Mouse (Mus musculus) hindbrain, postnatal 0 days (tissue): ENCODE measurements around the gene Prr19. TPM values are rescaled to one million over a fixed set of nuclear protein-coding genes. Genes with fewer than 3 reads are reported as not detected.

Experiments
- ATAC-seq: fragments of 200-750 bp; cut with Nextera tagmentation; 2 replicates; pipeline ENCODE4 v1.8.0; 2017; ENCODE audit warnings: mild to moderate bottlenecking, moderate TSS enrichment, moderate library complexity
- DNase-seq: peaks from one replicate; pipeline ENCODE4 v3.0.0-alpha.2; 2015; ENCODE audit warnings: low spot score
- H3K27ac ChIP-seq: fragments of 300-500 bp; sonication (generic); 2 replicates; pipeline ENCODE4 v1.5.1; 2014; ENCODE audit warnings: mild to moderate bottlenecking
- H3K27me3 ChIP-seq: fragments of 300-500 bp; sonication (generic); 2 replicates; pipeline ENCODE4 v1.6.1; 2014; ENCODE audit warnings: low read length, mixed read lengths; ENCODE audit not compliant: insufficient read depth
- H3K36me3 ChIP-seq: fragments of 300-500 bp; sonication (generic); 2 replicates; pipeline ENCODE4 v1.6.1; 2014; ENCODE audit warnings: low read length, mixed read lengths; ENCODE audit not compliant: insufficient read depth
- H3K4me1 ChIP-seq: fragments of 300-500 bp; sonication (generic); 2 replicates; pipeline ENCODE4 v1.6.1; 2014; ENCODE audit warnings: antibody characterized with exemption, low read length, mixed read lengths; ENCODE audit not compliant: insufficient read depth
- H3K4me2 ChIP-seq: fragments of 300-500 bp; sonication (generic); 2 replicates; pipeline ENCODE4 v1.6.1; 2014; ENCODE audit warnings: low read depth, mild to moderate bottlenecking, low read length, moderate library complexity, mixed read lengths
- H3K4me3 ChIP-seq: fragments of 300-500 bp; sonication (generic); 2 replicates; pipeline ENCODE4 v1.5.1; 2014; ENCODE audit warnings: low read length
- H3K9ac ChIP-seq: fragments of 300-500 bp; sonication (generic); replicated peaks from 2 replicates; pipeline ENCODE4 v1.6.1; 2014; ENCODE audit warnings: mild to moderate bottlenecking, low read length, moderate library complexity, mixed read lengths
- H3K9me3 ChIP-seq: fragments of 300-500 bp; sonication (generic); 2 replicates; pipeline ENCODE4 v1.6.1; 2016; ENCODE audit warnings: low read length, mixed read lengths
- CTCF ChIP-seq: IDR thresholded peaks from 2 replicates; pipeline ENCODE4 v1.5.1; 2016; ENCODE audit warnings: antibody characterized with exemption, control low read depth, low read depth
- WGBS: fragments of 180-500 bp; shearing (Covaris S2); extraction: QIAGEN DNeasy Blood & Tissue Kit; methylation state at CpG from one replicate; pipeline ENCODE4 v1.1.7; 2014; 5-methylcytosine and 5-hydroxymethylcytosine counted together
- polyA plus RNA-seq: library from polyadenylated mRNA; unstranded; fragments of >200 nt; fragmentation: Nextera tagmentation; extraction: Ambion mirVana; gene quantifications from 2 replicates; pipeline ENCODE4 v1.2.1, GENCODE M21; 2015
- total RNA-seq: library from RNA; depleted of rRNA; stranded (reverse); fragments of >200 nt; gene quantifications from 2 replicates; pipeline ENCODE4 v1.2.3, GENCODE M21; 2014

Gene Prr19
- total and polyA plus RNA-seq, 2 experiments from 2014 or later = 1.4 to 3.6 TPM

DNA sequence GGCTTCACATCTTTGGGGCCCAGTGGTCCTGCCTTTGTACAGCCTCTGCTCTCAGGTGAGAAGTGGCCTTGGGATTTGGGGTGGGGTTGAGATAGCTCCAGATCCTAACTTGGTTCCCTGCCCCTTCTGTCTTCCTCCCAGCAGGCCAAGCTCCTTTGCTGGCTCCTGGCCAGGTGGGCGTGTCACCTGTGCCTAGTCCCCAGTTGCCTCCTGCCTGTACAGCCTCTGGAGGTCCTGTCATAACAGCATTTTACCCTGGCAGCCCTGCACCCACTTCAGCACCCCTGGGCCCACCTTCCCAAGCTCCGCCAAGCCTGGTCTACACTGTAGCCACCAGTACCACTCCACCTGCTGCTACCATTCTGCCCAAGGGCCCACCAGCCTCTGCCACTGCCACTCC is 10.3 kb upstream of the Prr19 start:
- Histone ChIP-seq H3K4me1 (peaks cover 2% of the 10 kb centered on the region; the same call in 1 of the 2 replicates), H3K36me3 (peaks cover 86% of the 10 kb centered on the region), H3K4me2 (no peak overlapping the region), H3K9ac (no peak overlapping the region), H3K4me3 (no peak overlapping the region), H3K27ac (no peak overlapping the region), H3K27me3 (no peaks in the 10 kb centered on the region), H3K9me3 (no peaks in the 10 kb centered on the region)
- DNase-seq = peak; percentile 26
- no peak for ATAC-seq
- 74% methylated on average over 2 of the region's 2 CpGs for WGBS
- TF ChIP-seq CTCF = no peak

DNA sequence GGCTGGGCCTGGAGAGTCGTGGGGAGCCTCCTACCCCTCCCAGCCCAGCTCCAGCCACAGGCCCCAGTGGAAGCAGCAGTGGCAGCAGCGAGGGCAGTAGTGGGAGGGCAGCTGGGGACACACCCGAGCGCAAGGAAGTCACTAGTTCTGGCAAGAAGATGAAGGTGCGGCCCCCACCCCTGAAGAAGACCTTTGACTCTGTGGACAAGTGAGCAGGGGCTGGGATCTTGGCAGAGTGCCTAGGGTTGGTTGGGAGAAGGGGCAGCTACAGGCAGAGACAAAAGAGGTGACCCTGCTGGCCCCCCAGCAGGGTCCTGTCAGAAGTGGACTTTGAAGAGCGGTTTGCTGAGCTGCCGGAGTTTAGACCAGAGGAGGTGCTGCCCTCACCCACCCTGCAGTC is 9.1 kb upstream of the Prr19 start:
- no peaks in the 10 kb centered on the region for H3K27me3 ChIP-seq
- H3K4me3 ChIP-seq = no peak overlapping the region
- 42% methylated on average over 7 of the region's 7 CpGs for WGBS
- H3K27ac ChIP-seq = no peak overlapping the region
- no peak for ATAC-seq
- peaks cover 74% of the 10 kb centered on the region for H3K36me3 ChIP-seq
- peaks cover 11% of the 10 kb centered on the region; the same call in 1 of the 2 replicates for H3K4me1 ChIP-seq
- H3K9ac ChIP-seq = no peak overlapping the region
- TF ChIP-seq CTCF = no peak
- H3K9me3 ChIP-seq = no peaks in the 10 kb centered on the region
- no peak overlapping the region for H3K4me2 ChIP-seq
- DNase-seq = no peak

DNA sequence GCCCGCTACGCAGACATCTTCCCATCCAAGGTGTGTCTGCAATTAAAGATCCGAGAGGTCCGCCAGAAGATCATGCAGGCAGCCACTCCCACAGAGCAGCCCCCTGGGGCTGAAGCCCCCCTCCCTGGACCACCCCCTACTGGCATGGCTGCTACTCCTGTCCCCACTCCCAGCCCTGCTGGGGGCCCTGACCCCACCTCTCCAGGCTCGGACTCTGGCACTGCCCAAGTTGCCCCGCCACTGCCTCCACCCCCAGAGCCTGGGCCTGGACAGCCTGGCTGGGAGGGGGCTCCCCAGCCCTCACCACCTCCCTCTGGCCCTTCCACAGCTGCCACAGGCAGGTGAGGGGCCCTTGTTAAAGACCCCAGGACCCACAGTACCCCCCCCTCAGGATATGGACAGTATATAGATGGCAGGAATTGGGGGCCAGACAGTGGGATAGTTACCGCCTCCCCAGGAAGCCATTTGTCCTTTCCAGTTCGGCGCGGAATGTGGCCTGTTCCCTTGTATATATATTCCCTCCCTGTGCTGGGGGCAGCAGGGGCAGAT is 7.9 kb upstream of the Prr19 start:
- no peaks in the 10 kb centered on the region for H3K27me3 ChIP-seq
- ATAC-seq (no peak), DNase-seq (no peak)
- H3K4me3 ChIP-seq = no peak overlapping the region
- H3K9ac ChIP-seq = no peak overlapping the region
- H3K4me1 ChIP-seq = peaks cover 11% of the 10 kb centered on the region; the same call in 1 of the 2 replicates
- H3K4me2 ChIP-seq = no peak overlapping the region
- TF ChIP-seq CTCF = no peak
- peaks cover 63% of the 10 kb centered on the region for H3K36me3 ChIP-seq
- 0 out of 2 replicates have a peak overlapping the region, but pooled peaks have one; percentile 4 for H3K27ac ChIP-seq
- 69% methylated on average over 10 of the region's 10 CpGs for WGBS
- no peaks in the 10 kb centered on the region for H3K9me3 ChIP-seq

DNA sequence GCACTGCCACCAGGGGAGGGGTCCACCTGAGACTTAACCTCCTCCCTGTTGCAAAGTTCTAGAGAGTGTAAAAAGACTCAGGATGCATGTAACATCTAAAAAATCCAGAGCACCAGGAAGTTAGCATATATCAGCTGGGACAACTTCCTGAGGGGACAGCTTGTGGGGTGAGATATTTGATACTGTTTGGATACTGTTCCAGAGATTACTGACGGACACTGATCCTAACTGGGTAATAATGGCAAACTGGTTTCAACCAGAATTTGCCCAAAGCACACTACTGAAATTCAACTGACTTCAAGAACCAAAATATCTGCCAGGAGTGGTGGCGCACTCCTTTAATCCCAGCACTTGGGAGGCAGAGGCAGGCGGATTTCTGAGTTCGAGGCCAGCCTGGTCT is 6.7 kb upstream of the Prr19 start:
- no peak for TF ChIP-seq CTCF
- Histone ChIP-seq H3K4me2 (no peak overlapping the region), H3K9ac (no peak overlapping the region), H3K4me3 (no peak overlapping the region), H3K27ac (no peak overlapping the region), H3K36me3 (peaks cover 51% of the 10 kb centered on the region), H3K9me3 (no peaks in the 10 kb centered on the region), H3K27me3 (no peaks in the 10 kb centered on the region), H3K4me1 (peaks cover 11% of the 10 kb centered on the region; the same call in 1 of the 2 replicates)
- ATAC-seq (no peak), DNase-seq (no peak)
- 89% methylated on average over 4 of the region's 4 CpGs for WGBS

DNA sequence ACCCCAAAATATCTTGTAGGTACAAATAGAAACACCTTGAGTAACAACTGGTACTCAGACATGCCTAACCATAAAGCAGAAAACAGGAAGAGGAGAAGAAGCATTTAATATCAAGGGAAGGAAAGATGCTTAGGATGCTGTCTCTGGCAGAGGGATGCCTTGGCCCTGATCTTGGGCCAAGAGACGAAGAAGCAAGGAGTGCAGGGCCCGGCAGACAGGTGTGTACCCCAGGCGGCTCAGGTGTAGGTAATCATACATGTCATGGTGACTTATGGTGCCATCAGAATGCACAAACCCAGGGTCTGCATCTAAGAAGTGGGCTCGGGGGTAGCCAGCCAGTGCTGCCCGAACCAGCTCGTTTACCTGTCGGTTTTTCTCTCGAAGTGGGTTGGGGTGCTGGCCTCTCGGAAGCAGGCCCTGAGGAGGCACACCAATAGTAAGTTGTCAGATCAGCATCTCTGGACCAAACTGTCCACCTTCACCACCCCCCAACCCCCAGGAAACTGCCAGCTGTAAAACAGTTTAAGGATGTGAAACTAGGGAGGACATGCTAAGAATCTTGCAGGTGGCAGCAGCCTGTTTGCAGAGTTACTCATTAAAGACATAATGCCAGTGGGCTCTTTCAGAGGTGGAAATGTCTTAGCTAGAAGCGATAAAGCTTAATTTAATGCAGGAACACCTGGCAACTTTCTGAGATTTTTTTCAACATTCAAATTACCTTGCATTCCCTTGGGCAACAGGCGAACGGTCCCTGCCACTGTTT is 6.1 kb upstream of the Prr19 start:
- no peaks in the 10 kb centered on the region for H3K27me3 ChIP-seq
- H3K27ac ChIP-seq = no peak overlapping the region
- no peak for ATAC-seq
- 88% methylated on average over 12 of the region's 12 CpGs for WGBS
- H3K4me1 ChIP-seq = peaks cover 11% of the 10 kb centered on the region; the same call in 1 of the 2 replicates
- no peak overlapping the region for H3K4me2 ChIP-seq
- H3K9ac ChIP-seq = no peak overlapping the region
- no peak for TF ChIP-seq CTCF
- no peak for DNase-seq
- peaks cover 45% of the 10 kb centered on the region for H3K36me3 ChIP-seq
- no peaks in the 10 kb centered on the region for H3K9me3 ChIP-seq
- no peak overlapping the region for H3K4me3 ChIP-seq

GRCm38 (mm10) chr7:25296945-25297453 is 4.2 kb upstream of the Prr19 start:
- peak; percentile 51 for DNase-seq
- ATAC-seq = peak; percentile 19

More at GRCm38 (mm10) chr7:25296945-25297453, 4.2 kb upstream of the Prr19 start:
- no peak for TF ChIP-seq CTCF
- peaks cover 26% of the 10 kb centered on the region for H3K36me3 ChIP-seq
- H3K27ac ChIP-seq = peak overlapping the region; percentile 94
- H3K9ac ChIP-seq = peak overlapping the region; percentile 76
- peaks cover 11% of the 10 kb centered on the region; the same call in 1 of the 2 replicates for H3K4me1 ChIP-seq
- H3K4me2 ChIP-seq = peak overlapping the region; percentile 70
- H3K4me3 ChIP-seq = peak overlapping the region; percentile 65
- no peaks in the 10 kb centered on the region for H3K9me3 ChIP-seq
- WGBS = 2% methylated on average over 21 of the region's 21 CpGs
- H3K27me3 ChIP-seq = no peaks in the 10 kb centered on the region
